Mouse (Mus musculus) heart, embryonic 14.5 days (tissue): ENCODE measurements around the gene Tmem14c. TPM values are rescaled to one million over a fixed set of nuclear protein-coding genes. Genes with fewer than 3 reads are reported as not detected.
"Not testable (repeated sequence)": the region's sequence is repeated elsewhere in the genome, so short reads cannot be mapped to it uniquely, and the experiment has no call there.

Experiments
- ATAC-seq: fragments of 200-750 bp; cut with Nextera tagmentation; 2 replicates; pipeline ENCODE4 v1.8.0; 2017; ENCODE audit warnings: low read depth, moderate TSS enrichment; ENCODE audit not compliant: insufficient number of reproducible peaks, insufficient read depth, low FRiP score
- H3K27ac ChIP-seq, 2 experiments: fragments of 200-500 bp in 1 of 2; fragments of 300-500 bp in 1 of 2; sonication (generic) in 1 of 2; replicated peaks in 1 of 2; 2 replicates each; pipeline ENCODE4 v1.5.1; 2012 to 2014; ENCODE audit warnings: low read depth in 2 of 2, low read length in 2 of 2, control low read depth in 1 of 2, mild to moderate bottlenecking in 1 of 2, mixed read lengths in 1 of 2; ENCODE audit not compliant: control insufficient read depth in 1 of 2, insufficient read depth in 1 of 2
- H3K27me3 ChIP-seq: fragments of 300-500 bp; sonication (generic); 2 replicates; pipeline ENCODE4 v1.6.1; 2014; ENCODE audit warnings: mild to moderate bottlenecking, low read length, control low read depth; ENCODE audit not compliant: control insufficient read depth, insufficient read depth
- H3K36me3 ChIP-seq: fragments of 300-500 bp; sonication (generic); 2 replicates; pipeline ENCODE4 v1.6.1; 2014; ENCODE audit warnings: mild to moderate bottlenecking, control low read depth, low read length, mixed read lengths; ENCODE audit not compliant: control insufficient read depth, insufficient read depth
- H3K4me1 ChIP-seq, 2 experiments: fragments of 200-500 bp in 1 of 2; fragments of 300-500 bp in 1 of 2; sonication (generic) in 1 of 2; 2 replicates each; pipeline ENCODE4 v1.6.1; 2012 to 2014; ENCODE audit warnings: low read length in 2 of 2, control low read depth in 1 of 2, mixed read lengths in 1 of 2; ENCODE audit not compliant: control insufficient read depth in 2 of 2, insufficient read depth in 2 of 2
- H3K4me2 ChIP-seq: fragments of 300-500 bp; sonication (generic); 2 replicates; pipeline ENCODE4 v1.6.1; 2014; ENCODE audit warnings: mild to moderate bottlenecking, low read length
- H3K4me3 ChIP-seq, 2 experiments: fragments of 200-500 bp in 1 of 2; fragments of 300-500 bp in 1 of 2; sonication (generic) in 1 of 2; 2 replicates each; pipeline ENCODE4 v1.5.1; 2012 to 2014; ENCODE audit warnings: low read length in 2 of 2, mild to moderate bottlenecking in 2 of 2, control low read depth in 1 of 2, low read depth in 1 of 2, moderate library complexity in 1 of 2; ENCODE audit not compliant: control insufficient read depth in 1 of 2, insufficient read depth in 1 of 2
- H3K9ac ChIP-seq: fragments of 300-500 bp; sonication (generic); 2 replicates; pipeline ENCODE4 v1.6.1; 2014; ENCODE audit warnings: mild to moderate bottlenecking, low read length
- H3K9me3 ChIP-seq: fragments of 300-500 bp; sonication (generic); 2 replicates; pipeline ENCODE4 v1.6.1; 2016; ENCODE audit warnings: low read length, control low read depth; ENCODE audit not compliant: control insufficient read depth
- WGBS: fragments of 180-500 bp; shearing (Covaris S2); extraction: QIAGEN DNeasy Blood & Tissue Kit; methylation state at CpG from one replicate; pipeline ENCODE4 v1.1.7; 2014; 5-methylcytosine and 5-hydroxymethylcytosine counted together
- polyA plus RNA-seq: library from polyadenylated mRNA; unstranded; fragments of >200 nt; fragmentation: Nextera tagmentation; extraction: Ambion mirVana; gene quantifications from 2 replicates; pipeline ENCODE4 v1.2.1, GENCODE M21; 2014

Gene Tmem14c
- polyA plus RNA-seq, 1 experiment from 2014 or later: 245 TPM

DNA sequence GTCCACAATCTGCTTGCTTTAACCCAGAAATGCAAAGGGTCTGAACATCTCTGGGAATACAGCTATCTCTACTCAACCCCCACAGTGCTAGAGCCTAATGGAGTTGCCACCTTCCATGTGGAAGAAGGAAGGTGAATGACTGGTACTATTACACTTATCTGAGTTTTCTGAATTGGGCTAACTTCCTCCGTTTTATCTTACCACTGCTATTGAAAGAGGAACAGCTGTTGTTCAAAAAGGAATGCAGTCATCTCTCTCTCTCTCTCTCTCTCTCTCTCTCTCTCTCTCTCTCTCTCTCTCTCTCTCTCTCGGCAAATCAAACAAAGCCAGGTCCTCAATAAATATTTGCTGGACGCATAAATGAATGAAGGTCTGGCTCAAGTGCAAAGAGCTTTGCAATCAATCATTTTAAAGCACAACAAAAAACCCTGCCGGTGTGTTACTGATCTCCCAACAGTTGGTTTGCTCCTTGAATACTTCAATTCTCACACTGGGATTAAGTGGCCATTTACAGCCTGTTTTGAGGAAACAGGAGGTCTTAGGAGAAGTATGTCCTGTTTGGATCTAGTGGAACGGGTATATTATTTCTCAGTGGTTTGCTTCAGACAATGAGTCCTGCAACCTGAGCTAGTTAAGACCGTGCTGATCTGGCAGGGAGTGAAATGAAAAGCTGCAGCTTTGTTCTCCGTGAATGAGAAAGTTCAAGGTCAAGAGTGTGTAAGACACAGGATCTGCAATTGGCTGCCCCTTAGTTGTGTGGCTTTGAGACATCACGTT lies 21.4 kb upstream of the Tmem14c start:
- no peak for ATAC-seq
- no peak overlapping the region for H3K4me3 ChIP-seq
- H3K27me3 ChIP-seq: no peaks in the 10 kb centered on the region
- peak overlapping the region; percentile 23 for H3K4me2 ChIP-seq
- H3K36me3 ChIP-seq: no peaks in the 10 kb centered on the region
- peak overlapping the region; percentile 38; the same call in 1 of the 2 replicates for H3K9ac ChIP-seq
- H3K27ac ChIP-seq: peak overlapping the region; percentile 11 to 33; a peak in 1 of 4 replicates
- 36% methylated on average over 8 of the region's 8 CpGs for WGBS
- H3K9me3 ChIP-seq: no peaks in the 10 kb centered on the region
- H3K4me1 ChIP-seq: peaks cover 0 to 12% of the 10 kb centered on the region in 2 experiments; a peak in 3 of 4 replicates

DNA sequence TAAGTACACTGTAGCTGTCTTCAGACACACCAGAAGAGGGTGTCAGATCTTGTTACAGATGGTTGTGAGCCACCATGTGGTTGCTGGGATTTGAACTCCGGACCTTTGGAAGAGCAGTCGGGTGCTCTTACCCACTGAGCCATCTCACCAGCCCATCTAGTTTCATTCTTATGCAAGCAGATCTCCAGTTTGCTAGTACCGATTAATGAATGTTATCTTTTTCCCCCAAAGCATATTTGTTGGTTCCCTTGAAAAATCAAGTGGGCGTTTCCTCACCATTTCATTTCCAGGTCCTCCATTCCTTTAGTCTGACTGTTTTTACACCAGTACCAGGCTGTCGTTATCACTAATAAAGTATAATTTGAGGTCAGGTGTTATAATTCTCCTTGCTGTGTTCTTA lies 17.6 kb upstream of the Tmem14c start:
- ATAC-seq, H3K27me3 ChIP-seq, H3K4me3 ChIP-seq, H3K36me3 ChIP-seq, H3K9me3 ChIP-seq, H3K27ac ChIP-seq, H3K4me2 ChIP-seq, H3K9ac ChIP-seq: not testable (repeated sequence)
- peaks cover 2 to 26% of the 10 kb centered on the region in 2 experiments for H3K4me1 ChIP-seq
- WGBS: 91% methylated on average over 5 of the region's 5 CpGs

- peak overlapping the region; percentile 96 for H3K4me2 ChIP-seq
- peak; percentile 21; the same call in 1 of the 2 replicates for ATAC-seq
- H3K27me3 ChIP-seq: no peaks in the 10 kb centered on the region
- H3K9ac ChIP-seq: peak overlapping the region; percentile 92
- H3K27ac ChIP-seq: peak overlapping the region; percentile 99 to 100
- H3K4me1 ChIP-seq: peaks cover 2 to 15% of the 10 kb centered on the region in 2 experiments
- no peaks in the 10 kb centered on the region for H3K9me3 ChIP-seq
- H3K4me3 ChIP-seq: peak overlapping the region; percentile 97 to 99
- WGBS: 0% methylated on average over 25 of the region's 25 CpGs
- peaks cover 10% of the 10 kb centered on the region for H3K36me3 ChIP-seq
Measured at GRCm38 (mm10) chr13:41000140-41000925, 15.8 kb upstream of the Tmem14c start.

- under 1% methylated on average over 58 of the region's 58 CpGs for WGBS
- no peaks in the 10 kb centered on the region for H3K27me3 ChIP-seq
- peak within 1 kb of the TSS; percentile 92 for H3K9ac ChIP-seq
- no peaks in the 10 kb centered on the region for H3K9me3 ChIP-seq
- H3K27ac ChIP-seq: peak within 1 kb of the TSS; percentile 99 to 100
- H3K4me1 ChIP-seq: peaks cover 2 to 15% of the 10 kb centered on the region in 2 experiments
- ATAC-seq: peak; percentile 89
- peaks cover 17% of the 10 kb centered on the region for H3K36me3 ChIP-seq
- H3K4me2 ChIP-seq: peak within 1 kb of the TSS; percentile 96
- peak within 1 kb of the TSS; percentile 97 to 99 for H3K4me3 ChIP-seq
Measured at GRCm38 (mm10) chr13:41000926-41001639, 15.0 kb upstream of the Tmem14c start, which contains the start of gene Pak1ip1. Gene Pak1ip1 (plus strand): TSS chr13:41001023.

DNA sequence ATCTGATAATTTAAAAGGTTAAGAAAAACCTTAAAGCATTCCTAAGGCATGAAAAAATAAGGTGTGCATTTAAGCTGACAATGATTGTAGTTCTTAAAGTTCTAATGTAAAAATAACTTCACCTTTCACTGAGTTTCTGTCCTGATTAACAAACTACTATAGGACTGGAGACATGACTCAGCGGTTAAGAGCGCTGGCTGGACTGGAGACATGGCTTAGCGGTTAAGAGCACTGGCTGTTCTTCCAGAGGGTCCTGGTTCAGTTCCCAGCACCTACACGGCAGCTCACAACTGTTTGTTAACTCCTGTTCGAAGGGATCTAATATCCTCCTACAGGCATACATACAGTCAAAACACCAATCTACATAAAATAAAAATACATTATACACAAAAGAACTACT lies 14.1 kb upstream of the Tmem14c start:
- Histone ChIP-seq H3K4me2 (peak overlapping the region; percentile 96), H3K36me3 (peaks cover 26% of the 10 kb centered on the region), H3K9ac (peak overlapping the region; percentile 92; the same call in 1 of the 2 replicates), H3K4me1 (peaks cover 2 to 15% of the 10 kb centered on the region in 2 experiments), H3K4me3 (peak overlapping the region in 1 of 2 experiments; percentile 97; a peak in 2 of 4 replicates), H3K27ac (no peak overlapping the region), H3K27me3 (no peaks in the 10 kb centered on the region), H3K9me3 (no peaks in the 10 kb centered on the region)
- 76% methylated on average over 5 of the region's 5 CpGs for WGBS
- ATAC-seq: no peak

DNA sequence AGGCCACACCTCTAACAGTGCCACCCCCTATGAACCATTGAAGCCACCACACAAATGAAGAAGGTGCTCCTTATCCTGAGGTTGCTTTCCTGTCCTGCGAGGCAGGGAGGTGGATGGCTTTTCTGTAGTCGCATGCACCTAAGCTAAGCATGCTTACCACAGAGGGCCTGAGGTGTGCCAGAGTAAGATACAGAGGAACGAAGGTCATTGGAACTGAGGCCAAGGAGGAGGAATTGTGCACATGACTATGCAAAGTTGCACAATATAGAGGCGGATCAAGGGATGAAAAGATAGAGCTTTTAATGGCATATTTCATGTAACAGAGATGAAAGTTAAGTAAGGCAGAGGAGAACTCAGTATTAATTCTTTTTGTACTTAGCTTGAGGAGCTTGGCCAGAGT lies 9.8 kb upstream of the Tmem14c start:
- H3K27me3 ChIP-seq: no peaks in the 10 kb centered on the region
- H3K4me1 ChIP-seq: peaks cover 2 to 7% of the 10 kb centered on the region in 2 experiments; a peak in 3 of 4 replicates
- H3K9ac ChIP-seq: no peak overlapping the region
- no peak overlapping the region for H3K4me2 ChIP-seq
- H3K9me3 ChIP-seq: no peaks in the 10 kb centered on the region
- H3K27ac ChIP-seq: no peak overlapping the region
- 90% methylated on average over 4 of the region's 4 CpGs for WGBS
- no peak overlapping the region for H3K4me3 ChIP-seq
- H3K36me3 ChIP-seq: peaks cover 69% of the 10 kb centered on the region
- ATAC-seq: no peak

DNA sequence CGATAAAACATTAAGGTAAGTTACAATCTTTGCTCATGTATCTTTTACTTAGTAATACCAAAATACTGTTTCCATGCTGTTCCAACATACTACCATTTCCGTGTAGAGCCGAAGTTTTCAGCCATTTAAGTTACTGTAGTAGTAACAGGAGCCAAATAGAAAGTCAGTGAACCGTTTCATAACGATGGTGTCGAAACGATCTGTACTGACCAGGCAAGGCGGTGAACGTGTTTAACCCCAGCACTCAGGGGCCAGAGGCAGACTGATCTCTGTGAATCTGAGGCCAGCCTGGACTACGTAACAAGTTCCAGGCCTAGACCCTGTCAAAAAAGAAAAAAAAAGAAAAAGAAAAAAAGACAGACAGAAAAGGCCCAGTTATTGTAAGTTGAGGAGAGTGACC lies 7.8 kb upstream of the Tmem14c start:
- no peak overlapping the region for H3K27ac ChIP-seq
- no peak overlapping the region for H3K4me3 ChIP-seq
- no peaks in the 10 kb centered on the region for H3K9me3 ChIP-seq
- H3K36me3 ChIP-seq: peaks cover 89% of the 10 kb centered on the region
- no peak for ATAC-seq
- no peaks in the 10 kb centered on the region for H3K27me3 ChIP-seq
- no peaks in the 10 kb centered on the region for H3K4me1 ChIP-seq
- H3K9ac ChIP-seq: no peak overlapping the region
- WGBS: 94% methylated on average over 10 of the region's 10 CpGs
- no peak overlapping the region for H3K4me2 ChIP-seq
